Mouse (Mus musculus): ENCODE measurements around the gene Tbata.

Tbata gene

DNA sequence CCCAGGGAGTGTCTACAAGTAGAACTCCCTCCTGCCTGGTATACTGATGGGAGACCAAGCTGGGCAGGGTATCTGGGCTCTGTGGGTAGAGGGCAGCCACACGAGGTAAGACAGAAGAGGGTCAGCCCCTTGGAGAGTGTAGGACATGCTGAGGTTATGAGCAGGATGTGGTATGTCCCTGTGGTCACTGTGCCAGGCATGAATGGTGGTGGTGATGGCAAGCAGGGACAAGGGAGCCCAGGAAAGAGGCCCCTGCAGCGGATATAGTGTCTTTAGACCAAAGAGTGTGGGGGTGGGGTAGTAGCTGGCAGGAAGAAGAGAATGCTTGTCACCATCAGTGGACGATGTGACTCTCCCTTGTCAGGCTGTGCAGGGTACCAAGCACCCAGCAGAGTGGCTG is 16.3 kb downstream of the Tbata start:
- Histone ChIP-seq H3K27me3 (ENCODE audit: insufficient read depth, low read length) (peaks cover 39% of the 10 kb centered on the region), H3K4me3 (replicated peaks; ENCODE audit: low read length) (no peak overlapping the region), H3K36me3 (ENCODE audit: insufficient read depth, low read length) (no peaks in the 10 kb centered on the region), H3K9me3 (ENCODE audit: low read length) (no peaks in the 10 kb centered on the region), H3K4me1 (replicated peaks; ENCODE audit: low read depth, low read length) (peaks cover 40% of the 10 kb centered on the region)
- TF ChIP-seq POU5F1 (IDR thresholded peaks at IDR 0.05; ENCODE audit: borderline replicate concordance, low read length) (no peak), CTCF (conservative IDR thresholded peaks at IDR 0.05; ENCODE audit: low read length) (no peak), NANOG (IDR thresholded peaks at IDR 0.05; ENCODE audit: borderline replicate concordance, low read length) (no peak)

DNA sequence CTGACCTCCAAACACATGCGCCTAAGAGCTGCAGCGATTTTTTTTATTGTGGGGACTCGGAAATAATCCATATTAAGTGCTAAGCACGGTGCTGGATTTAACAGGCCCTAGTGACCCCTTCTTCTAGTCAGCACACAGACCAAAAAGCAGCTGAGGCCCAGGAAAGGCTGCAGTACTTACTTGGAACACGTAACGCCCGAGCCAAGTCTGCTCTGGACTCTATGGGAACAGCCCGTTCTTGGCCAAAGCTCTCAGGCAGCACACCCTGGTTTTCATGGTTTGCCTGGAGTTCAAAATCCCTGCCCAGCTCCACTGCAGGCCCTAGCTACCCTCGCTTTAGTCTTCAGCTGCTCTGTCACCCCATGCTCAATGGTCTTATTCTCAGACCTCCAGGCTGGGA is 22.9 kb downstream of the Tbata start:
- peaks cover 34% of the 10 kb centered on the region for H3K36me3 ChIP-seq (ENCODE audit: insufficient read depth, low read length)
- no peak for TF ChIP-seq NANOG (IDR thresholded peaks at IDR 0.05; ENCODE audit: borderline replicate concordance, low read length)
- no peak for TF ChIP-seq POU5F1 (IDR thresholded peaks at IDR 0.05; ENCODE audit: borderline replicate concordance, low read length)
- no peak for TF ChIP-seq CTCF (conservative IDR thresholded peaks at IDR 0.05; ENCODE audit: low read length)

DNA sequence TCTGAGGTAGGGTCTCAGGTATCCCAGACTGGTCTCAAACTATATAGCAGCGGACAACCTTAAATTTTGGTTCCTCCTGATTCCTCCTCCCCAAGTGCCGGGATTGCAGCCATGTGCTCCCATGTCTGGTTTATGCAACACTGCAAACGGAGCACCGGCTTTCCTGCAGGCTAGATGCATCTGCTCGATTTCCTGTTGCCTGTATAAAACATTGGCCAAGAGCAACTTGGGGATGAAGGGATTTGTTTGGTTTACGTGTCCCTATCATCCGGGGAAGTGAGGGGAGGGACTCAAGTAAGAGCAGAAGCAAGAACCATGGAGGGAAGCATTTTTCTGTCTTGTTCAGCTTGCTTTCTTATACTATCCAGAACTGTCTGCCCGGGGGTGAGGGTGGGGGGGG is 23.5 kb downstream of the Tbata start:
- TF ChIP-seq NANOG (IDR thresholded peaks at IDR 0.05; ENCODE audit: borderline replicate concordance, low read length) (no peak), POU5F1 (IDR thresholded peaks at IDR 0.05; ENCODE audit: borderline replicate concordance, low read length) (no peak), CTCF (conservative IDR thresholded peaks at IDR 0.05; ENCODE audit: low read length) (no peak)
- H3K9me3 ChIP-seq (ENCODE audit: low read length): no peaks in the 10 kb centered on the region
- no peaks in the 10 kb centered on the region for H3K27me3 ChIP-seq (ENCODE audit: insufficient read depth, low read length)
- H3K36me3 ChIP-seq (ENCODE audit: insufficient read depth, low read length): peaks cover 37% of the 10 kb centered on the region
- H3K4me1 ChIP-seq (replicated peaks; ENCODE audit: low read depth, low read length): peaks cover 15% of the 10 kb centered on the region
- no peak overlapping the region for H3K4me3 ChIP-seq (replicated peaks; ENCODE audit: low read length)

More for the DNA sequence above, 22.9 kb downstream of the Tbata start:
- Histone ChIP-seq H3K4me3 (replicated peaks; ENCODE audit: low read length) (no peak overlapping the region), H3K4me1 (replicated peaks; ENCODE audit: low read depth, low read length) (peaks cover 9% of the 10 kb centered on the region), H3K9me3 (ENCODE audit: low read length) (no peaks in the 10 kb centered on the region), H3K27me3 (ENCODE audit: insufficient read depth, low read length) (no peaks in the 10 kb centered on the region)

DNA sequence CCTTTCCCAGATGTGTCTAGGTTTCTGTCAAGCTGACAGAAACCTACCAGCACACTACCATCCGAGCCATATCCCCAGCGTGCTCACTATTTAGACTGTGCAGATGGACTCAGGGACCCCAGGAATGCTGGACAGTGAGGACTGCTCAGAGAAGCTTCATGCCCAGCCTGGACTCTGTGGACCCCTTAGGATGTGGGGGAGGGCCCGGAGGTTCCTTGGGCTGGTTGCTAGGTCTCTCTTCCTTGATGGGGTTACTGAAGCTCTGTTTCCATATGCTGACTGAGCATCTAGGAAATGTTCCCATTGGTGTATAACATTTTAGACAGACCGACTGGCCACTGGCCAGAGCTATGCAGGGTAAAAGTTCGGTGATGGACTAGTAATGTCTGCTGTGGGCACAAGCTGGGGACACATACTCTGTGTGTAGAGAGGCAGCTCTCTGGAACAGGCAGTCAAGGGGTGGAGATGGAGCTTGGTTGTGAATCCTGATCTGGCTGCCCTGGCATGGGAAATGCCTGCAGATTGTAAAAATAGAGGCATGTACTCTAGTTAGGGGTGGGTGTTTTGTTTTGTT is 24.1 kb downstream of the Tbata start:
- Histone ChIP-seq H3K4me1 (replicated peaks; ENCODE audit: low read depth, low read length) (peaks cover 21% of the 10 kb centered on the region), H3K9me3 (ENCODE audit: low read length) (no peaks in the 10 kb centered on the region), H3K36me3 (ENCODE audit: insufficient read depth, low read length) (peaks cover 37% of the 10 kb centered on the region), H3K4me3 (replicated peaks; ENCODE audit: low read length) (no peak overlapping the region), H3K27me3 (ENCODE audit: insufficient read depth, low read length) (no peaks in the 10 kb centered on the region)
- no peak for TF ChIP-seq POU5F1 (IDR thresholded peaks at IDR 0.05; ENCODE audit: borderline replicate concordance, low read length)
- no peak for TF ChIP-seq NANOG (IDR thresholded peaks at IDR 0.05; ENCODE audit: borderline replicate concordance, low read length)
- no peak for TF ChIP-seq CTCF (conservative IDR thresholded peaks at IDR 0.05; ENCODE audit: low read length)

DNA sequence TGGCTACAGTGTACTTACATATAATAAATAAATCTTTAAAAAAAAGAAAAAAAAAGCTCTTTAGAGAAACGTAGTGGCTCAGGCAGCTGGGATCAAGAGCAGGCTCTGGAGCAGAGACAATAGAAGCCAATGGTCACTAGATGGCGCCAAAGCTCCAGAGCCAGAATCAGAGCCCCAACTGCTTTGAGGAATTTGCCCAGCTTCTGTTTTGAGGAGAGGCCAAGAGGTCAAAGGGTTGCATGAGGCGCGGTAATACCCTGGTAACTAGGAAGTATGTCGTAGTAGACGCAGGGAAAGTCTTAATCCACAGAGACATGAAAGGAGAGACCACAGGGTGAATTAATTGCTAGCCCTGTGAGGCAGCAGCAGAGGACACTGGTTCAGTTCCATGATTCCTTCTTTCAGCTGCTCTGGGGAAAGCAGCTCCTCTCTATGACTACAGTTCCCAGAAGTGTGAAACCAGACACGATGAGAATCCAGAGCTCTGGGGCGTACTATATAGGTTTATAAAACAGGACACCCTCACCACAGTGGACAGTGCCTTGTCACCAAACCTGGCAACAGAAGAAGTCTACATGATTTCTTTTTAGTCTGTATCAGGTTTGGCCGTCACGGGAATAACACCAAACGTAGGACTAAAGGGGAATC is 27.9 kb downstream of the Tbata start:
- Histone ChIP-seq H3K9me3 (ENCODE audit: low read length) (no peaks in the 10 kb centered on the region), H3K4me1 (replicated peaks; ENCODE audit: low read depth, low read length) (peaks cover 56% of the 10 kb centered on the region), H3K36me3 (ENCODE audit: insufficient read depth, low read length) (peaks cover 61% of the 10 kb centered on the region), H3K4me3 (replicated peaks; ENCODE audit: low read length) (no peak overlapping the region), H3K27me3 (ENCODE audit: insufficient read depth, low read length) (no peaks in the 10 kb centered on the region)
- TF ChIP-seq CTCF (conservative IDR thresholded peaks at IDR 0.05; ENCODE audit: low read length) (peak; percentile 93), NANOG (IDR thresholded peaks at IDR 0.05; ENCODE audit: borderline replicate concordance, low read length) (no peak)

DNA sequence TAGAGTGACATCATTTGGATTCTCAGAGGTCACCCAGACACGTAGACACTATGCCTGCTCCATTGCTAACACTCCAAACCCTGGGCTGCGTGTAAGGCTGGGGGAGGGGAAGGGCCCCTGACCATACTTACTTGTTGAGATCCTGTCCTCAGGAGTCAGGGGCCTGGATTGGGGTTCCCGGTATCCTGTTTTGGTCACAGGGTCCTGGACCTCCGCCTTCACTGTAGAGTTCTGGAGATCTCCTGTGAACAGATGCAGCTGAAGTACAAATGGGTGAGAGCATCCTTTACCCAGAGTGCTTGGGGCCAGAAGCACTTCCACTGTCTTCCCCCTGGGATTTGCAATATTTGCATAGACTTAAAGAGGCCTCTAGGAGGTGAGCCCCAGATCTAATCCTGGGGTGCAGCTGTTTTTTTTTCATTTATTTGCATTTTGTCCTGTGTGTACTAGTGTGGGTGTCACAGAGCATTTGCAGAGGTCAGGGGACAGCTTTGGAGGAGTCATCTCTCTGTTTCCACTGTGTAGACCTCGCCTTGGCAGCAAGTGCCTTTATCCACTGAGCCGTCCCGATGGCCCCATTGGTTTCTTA is 28.6 kb downstream of the Tbata start:
- TF ChIP-seq NANOG (IDR thresholded peaks at IDR 0.05; ENCODE audit: borderline replicate concordance, low read length): no peak
- no peak for TF ChIP-seq CTCF (conservative IDR thresholded peaks at IDR 0.05; ENCODE audit: low read length)
- no peak for TF ChIP-seq POU5F1 (IDR thresholded peaks at IDR 0.05; ENCODE audit: borderline replicate concordance, low read length)
- no peaks in the 10 kb centered on the region for H3K27me3 ChIP-seq (ENCODE audit: insufficient read depth, low read length)
- H3K9me3 ChIP-seq (ENCODE audit: low read length): no peaks in the 10 kb centered on the region
- H3K4me1 ChIP-seq (replicated peaks; ENCODE audit: low read depth, low read length): peaks cover 62% of the 10 kb centered on the region
- peaks cover 67% of the 10 kb centered on the region for H3K36me3 ChIP-seq (ENCODE audit: insufficient read depth, low read length)
- no peak overlapping the region for H3K4me3 ChIP-seq (replicated peaks; ENCODE audit: low read length)

DNA sequence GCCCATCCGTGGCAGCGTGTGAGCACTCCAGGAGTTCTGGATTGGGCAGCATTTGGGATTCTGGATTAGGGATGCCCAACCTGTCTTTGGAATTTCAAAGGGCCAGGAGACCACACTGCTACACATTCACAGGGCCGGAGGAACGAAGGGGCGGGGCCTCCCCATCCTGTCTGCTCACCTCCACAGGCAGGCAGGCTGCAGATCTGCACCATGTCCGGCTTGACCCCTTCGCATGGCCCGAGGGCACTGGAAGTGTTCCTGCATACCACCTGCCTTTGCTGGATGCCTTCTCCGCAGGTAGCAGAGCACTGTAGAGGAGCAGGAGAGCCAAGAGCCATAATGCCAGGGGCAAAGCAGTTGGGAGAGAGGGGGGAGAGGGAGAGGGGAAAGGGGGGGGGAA is 29.2 kb downstream of the Tbata start:
- Histone ChIP-seq H3K4me3 (replicated peaks; ENCODE audit: low read length) (peak overlapping the region; percentile 37; the same call in 1 of the 2 replicates), H3K27me3 (ENCODE audit: insufficient read depth, low read length) (no peaks in the 10 kb centered on the region), H3K36me3 (ENCODE audit: insufficient read depth, low read length) (peaks cover 69% of the 10 kb centered on the region), H3K9me3 (ENCODE audit: low read length) (no peaks in the 10 kb centered on the region), H3K4me1 (replicated peaks; ENCODE audit: low read depth, low read length) (peaks cover 63% of the 10 kb centered on the region)
- TF ChIP-seq CTCF (conservative IDR thresholded peaks at IDR 0.05; ENCODE audit: low read length) (no peak), NANOG (IDR thresholded peaks at IDR 0.05; ENCODE audit: borderline replicate concordance, low read length) (no peak), POU5F1 (IDR thresholded peaks at IDR 0.05; ENCODE audit: borderline replicate concordance, low read length) (no peak)

DNA sequence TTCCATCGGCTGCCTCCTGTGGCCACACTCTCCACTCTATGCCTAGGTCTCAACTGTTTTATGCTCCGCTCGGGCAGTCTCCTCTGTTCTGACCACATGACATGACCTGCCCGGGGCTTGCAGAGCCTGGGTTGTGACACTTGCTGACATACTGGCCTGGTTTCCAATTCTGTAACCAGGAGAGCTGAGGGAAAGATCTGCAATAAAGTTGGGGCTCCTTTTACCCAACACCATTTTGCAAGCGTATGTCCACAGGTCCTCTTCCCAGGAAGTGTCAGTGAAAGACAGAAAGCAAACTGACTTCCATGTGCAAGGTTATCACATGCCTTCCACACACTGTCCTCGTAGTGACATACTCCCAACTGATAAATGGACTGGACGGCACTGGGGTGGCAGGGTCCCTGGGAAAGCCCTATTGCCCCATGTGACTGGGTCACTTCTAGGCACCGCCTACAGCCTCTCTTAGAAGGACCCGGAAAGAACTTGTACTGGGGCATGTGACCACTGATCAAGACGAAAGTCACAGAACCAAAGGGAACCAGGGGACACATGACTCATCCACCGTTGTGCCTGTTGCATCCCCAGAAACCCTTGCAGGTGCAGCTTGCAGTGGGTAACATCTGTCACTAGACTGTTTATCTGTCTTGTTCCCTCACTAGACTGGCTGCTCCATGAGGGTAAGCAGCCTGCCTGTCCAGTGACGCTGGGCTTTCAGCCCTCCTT is 30.0 kb downstream of the Tbata start:
- H3K36me3 ChIP-seq (ENCODE audit: insufficient read depth, low read length): peaks cover 71% of the 10 kb centered on the region
- no peak for TF ChIP-seq NANOG (IDR thresholded peaks at IDR 0.05; ENCODE audit: borderline replicate concordance, low read length)

More for the DNA sequence above, 30.0 kb downstream of the Tbata start:
- Histone ChIP-seq H3K27me3 (ENCODE audit: insufficient read depth, low read length) (no peaks in the 10 kb centered on the region), H3K4me1 (replicated peaks; ENCODE audit: low read depth, low read length) (peaks cover 63% of the 10 kb centered on the region), H3K9me3 (ENCODE audit: low read length) (no peaks in the 10 kb centered on the region), H3K4me3 (replicated peaks; ENCODE audit: low read length) (peak overlapping the region; percentile 37; the same call in 1 of the 2 replicates)

Data from E14TG2a.4 (cell line).